Mouse (Mus musculus) heart, postnatal 0 days (tissue): ENCODE results near the gene Fmnl3. TPM values are rescaled to one million over a fixed set of nuclear protein-coding genes. Genes with fewer than 3 reads are reported as not detected.
"Not testable (repeated sequence)": the region's sequence is repeated elsewhere in the genome, so short reads cannot be mapped to it uniquely, and the experiment has no call there.

ENCODE experiments used
- ATAC-seq: fragments of 200-750 bp; cut with Nextera tagmentation; 2 replicates; pipeline ENCODE4 v1.8.0; 2017; ENCODE audit warnings: low read depth, moderate number of reproducible peaks, moderate library complexity; ENCODE audit not compliant: insufficient read depth
- DNase-seq: peaks from one replicate; pipeline ENCODE4 v3.0.0-alpha.2; 2016; ENCODE audit warnings: low spot score
- H3K27ac ChIP-seq: fragments of 300-500 bp; sonication (generic); 2 replicates; pipeline ENCODE4 v1.5.1; 2014; ENCODE audit warnings: low read depth, mild to moderate bottlenecking
- H3K27me3 ChIP-seq: fragments of 300-500 bp; sonication (generic); 2 replicates; pipeline ENCODE4 v1.6.1; 2014; ENCODE audit warnings: low read length, mixed read lengths; ENCODE audit not compliant: control insufficient read depth, insufficient read depth
- H3K36me3 ChIP-seq: fragments of 300-500 bp; sonication (generic); replicated peaks from 2 replicates; pipeline ENCODE4 v1.6.1; 2014; ENCODE audit warnings: low read length, mixed read lengths; ENCODE audit not compliant: control insufficient read depth, insufficient read depth
- H3K4me1 ChIP-seq: fragments of 300-500 bp; sonication (generic); 2 replicates; pipeline ENCODE4 v1.6.1; 2014; ENCODE audit warnings: antibody characterized with exemption; ENCODE audit not compliant: control insufficient read depth, insufficient read depth
- H3K4me2 ChIP-seq: fragments of 300-500 bp; sonication (generic); 2 replicates; pipeline ENCODE4 v1.6.1; 2014; ENCODE audit warnings: low read depth, mild to moderate bottlenecking, low read length, moderate library complexity
- H3K4me3 ChIP-seq: fragments of 300-500 bp; sonication (generic); 2 replicates; pipeline ENCODE4 v1.5.1; 2014; ENCODE audit warnings: low read depth, low read length
- H3K9ac ChIP-seq: fragments of 300-500 bp; sonication (generic); replicated peaks from 2 replicates; pipeline ENCODE4 v1.6.1; 2014; ENCODE audit warnings: low read depth, low read length, mixed read lengths
- H3K9me3 ChIP-seq: fragments of 300-500 bp; sonication (generic); replicated peaks from 2 replicates; pipeline ENCODE4 v1.6.1; 2016; ENCODE audit warnings: low read length; ENCODE audit not compliant: control insufficient read depth
- CTCF ChIP-seq: IDR thresholded peaks from 2 replicates; pipeline ENCODE4 v1.5.1; 2016; ENCODE audit warnings: antibody characterized with exemption, control low read depth, low read depth
- EP300 ChIP-seq: IDR thresholded peaks from 2 replicates; pipeline ENCODE4 v1.6.1; 2016; ENCODE audit warnings: antibody characterized with exemption, low read depth
- WGBS: fragments of 180-500 bp; shearing (Covaris S2); extraction: QIAGEN DNeasy Blood & Tissue Kit; methylation state at CpG from one replicate; pipeline ENCODE4 v1.1.7; 2014; 5-methylcytosine and 5-hydroxymethylcytosine counted together
- polyA plus RNA-seq: library from polyadenylated mRNA; unstranded; fragments of >200 nt; fragmentation: Nextera tagmentation; extraction: Ambion mirVana; gene quantifications from 2 replicates; pipeline ENCODE4 v1.2.1, GENCODE M21; 2015
- total RNA-seq: library from RNA; depleted of rRNA; stranded (reverse); fragments of >200 nt; gene quantifications from 2 replicates; pipeline ENCODE4 v1.2.3, GENCODE M21; 2014; ENCODE audit warnings: low replicate concordance

Gene Fmnl3
- total and polyA plus RNA-seq, 2 experiments from 2014 or later: 12.1 to 21.6 TPM

DNA sequence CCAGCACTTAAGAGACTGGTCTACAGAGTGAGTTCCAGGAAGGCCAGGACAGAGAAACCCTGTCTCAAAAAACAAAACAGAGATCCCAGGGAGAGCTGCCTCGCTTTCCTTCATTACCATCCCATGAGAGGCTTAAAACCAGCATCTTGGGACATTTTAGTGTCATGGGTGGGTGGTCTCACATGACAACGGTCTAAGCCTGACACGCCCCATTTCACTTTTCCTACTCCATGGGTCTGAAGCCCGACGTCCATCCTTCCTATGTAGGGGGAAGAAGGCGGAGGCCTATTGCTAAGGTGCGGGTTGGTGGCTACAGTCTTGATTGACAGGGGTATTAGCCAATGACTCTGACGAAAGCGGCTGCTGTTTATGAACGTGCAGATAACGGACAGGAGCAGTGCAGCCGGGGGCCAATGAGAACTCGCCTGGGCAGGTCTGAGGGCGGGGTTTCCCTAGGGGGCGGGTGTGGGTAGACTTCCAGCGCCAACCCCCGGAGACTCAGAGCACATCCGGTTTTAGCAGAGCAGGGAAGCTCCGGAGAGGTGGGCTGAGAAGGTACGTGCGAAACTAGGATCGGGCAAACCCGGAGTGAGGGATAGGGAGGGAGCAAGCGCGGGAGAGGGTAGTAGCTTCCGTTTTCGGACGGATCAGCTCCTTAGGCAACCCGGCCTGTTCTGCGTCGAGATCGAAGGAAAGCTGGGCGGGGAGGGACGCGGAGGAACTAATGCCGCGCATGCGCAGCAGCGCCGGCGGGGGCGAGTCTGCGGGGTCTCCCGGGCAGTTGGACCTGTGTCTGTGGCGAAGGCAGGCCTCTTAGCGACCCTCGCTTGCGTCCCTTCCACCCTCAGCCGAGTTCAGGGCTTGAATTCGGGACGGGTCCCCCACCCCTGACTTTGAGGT, 22.5 kb upstream of the Fmnl3 start, which contains the start of gene Tmbim6:
Gene Tmbim6 (plus strand): TSS at position 397 of the 900 bp plus-strand sequence.
- Histone ChIP-seq H3K9me3 (no peaks in the 10 kb centered on the region), H3K4me2 (peak within 1 kb of the TSS; percentile 84), H3K36me3 (no peaks in the 10 kb centered on the region), H3K27me3 (no peaks in the 10 kb centered on the region), H3K27ac (peak within 1 kb of the TSS; percentile 93), H3K9ac (peak within 1 kb of the TSS; percentile 94), H3K4me3 (peak within 1 kb of the TSS; percentile 83), H3K4me1 (peaks cover 30% of the 10 kb centered on the region)
- no peak for TF ChIP-seq EP300
- peak; percentile 100 for DNase-seq
- peak; percentile 98 for ATAC-seq
- WGBS: under 1% methylated on average over 51 of the region's 51 CpGs

DNA sequence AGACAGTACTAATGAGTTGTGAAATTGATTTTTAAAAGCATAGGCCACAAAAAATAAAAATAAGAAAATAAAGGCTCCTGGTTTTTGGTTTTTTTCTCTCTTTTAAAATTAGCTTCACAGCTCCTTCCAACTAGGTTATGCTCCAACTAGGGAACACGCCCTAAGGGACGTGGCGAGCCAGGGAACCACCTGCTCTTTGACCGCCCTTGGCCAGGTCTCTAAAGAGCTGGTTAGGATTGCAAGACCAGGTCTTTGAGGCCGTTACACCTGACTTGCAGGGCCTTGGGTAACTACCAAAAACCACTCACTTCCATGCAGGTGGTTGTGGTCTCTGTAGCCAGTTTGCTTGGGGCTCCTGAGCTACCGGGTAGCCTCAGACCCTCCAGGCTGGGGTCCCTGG, 21.7 kb upstream of the Fmnl3 start:
- ATAC-seq: no peak
- H3K4me1 ChIP-seq: peaks cover 27% of the 10 kb centered on the region
- DNase-seq: no peak
- TF ChIP-seq CTCF (no peak), EP300 (no peak)
- H3K27ac ChIP-seq: peak overlapping the region; percentile 68
- no peaks in the 10 kb centered on the region for H3K9me3 ChIP-seq
- H3K4me3 ChIP-seq: peak overlapping the region; percentile 83
- H3K36me3 ChIP-seq: no peaks in the 10 kb centered on the region
- peak overlapping the region; percentile 65 for H3K4me2 ChIP-seq
- WGBS: 81% methylated on average over 6 of the region's 6 CpGs
- 0 out of 2 replicates have a peak overlapping the region, but pooled peaks have one; percentile 21 for H3K9ac ChIP-seq
- H3K27me3 ChIP-seq: no peaks in the 10 kb centered on the region

DNA sequence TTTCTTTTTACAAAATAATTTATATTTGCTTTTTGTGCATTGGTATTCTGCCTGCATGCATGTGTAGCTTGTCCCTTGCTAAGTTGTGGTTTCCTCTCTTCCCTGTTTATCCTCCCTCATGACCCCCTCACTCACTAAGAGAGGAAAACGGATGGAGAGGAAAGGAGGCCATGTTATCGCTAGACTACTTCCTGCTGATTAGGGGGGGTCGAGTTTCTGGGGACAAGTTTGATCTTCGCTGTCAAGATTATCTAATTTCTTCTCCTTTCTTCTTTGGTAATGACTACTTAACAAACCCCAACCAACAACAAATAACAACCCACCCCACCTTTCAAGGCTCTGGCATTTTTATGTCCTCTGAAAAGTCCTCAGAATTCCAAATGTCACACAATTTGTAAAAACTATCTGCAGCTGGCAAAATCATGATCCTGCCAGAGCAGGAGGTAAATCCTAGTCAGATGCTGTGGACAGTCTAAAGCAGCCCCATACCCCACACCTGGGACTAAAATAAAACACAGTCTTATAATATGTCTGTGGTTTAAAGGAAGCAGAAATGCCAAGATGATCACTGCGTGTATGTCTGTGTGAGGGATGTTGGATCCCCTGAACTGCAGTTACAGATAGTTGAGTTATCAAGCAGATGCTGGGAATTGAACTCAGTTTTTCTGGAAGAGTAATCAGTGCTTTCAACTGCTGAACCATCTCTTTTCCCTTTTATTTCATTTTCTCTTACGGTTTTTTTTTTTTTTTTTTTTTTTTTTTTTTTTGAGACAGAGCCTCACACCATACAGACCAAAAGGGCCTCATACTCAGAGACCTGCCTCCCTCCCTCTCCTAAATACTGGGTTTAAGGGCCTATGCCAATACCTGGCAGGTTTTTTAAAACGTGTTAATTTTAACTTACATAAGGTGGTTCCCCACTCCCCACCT, 20.5 kb upstream of the Fmnl3 start:
- no peak overlapping the region for H3K9ac ChIP-seq
- no peaks in the 10 kb centered on the region for H3K36me3 ChIP-seq
- no peak overlapping the region for H3K27ac ChIP-seq
- H3K9me3 ChIP-seq: no peaks in the 10 kb centered on the region
- no peak overlapping the region for H3K4me2 ChIP-seq
- no peak overlapping the region for H3K4me3 ChIP-seq
- peaks cover 16% of the 10 kb centered on the region for H3K4me1 ChIP-seq
- DNase-seq (no peak), ATAC-seq (no peak)
- no peak for TF ChIP-seq CTCF
- TF ChIP-seq EP300: no peak
- 44% methylated on average over 7 of the region's 7 CpGs for WGBS
- no peaks in the 10 kb centered on the region for H3K27me3 ChIP-seq

DNA sequence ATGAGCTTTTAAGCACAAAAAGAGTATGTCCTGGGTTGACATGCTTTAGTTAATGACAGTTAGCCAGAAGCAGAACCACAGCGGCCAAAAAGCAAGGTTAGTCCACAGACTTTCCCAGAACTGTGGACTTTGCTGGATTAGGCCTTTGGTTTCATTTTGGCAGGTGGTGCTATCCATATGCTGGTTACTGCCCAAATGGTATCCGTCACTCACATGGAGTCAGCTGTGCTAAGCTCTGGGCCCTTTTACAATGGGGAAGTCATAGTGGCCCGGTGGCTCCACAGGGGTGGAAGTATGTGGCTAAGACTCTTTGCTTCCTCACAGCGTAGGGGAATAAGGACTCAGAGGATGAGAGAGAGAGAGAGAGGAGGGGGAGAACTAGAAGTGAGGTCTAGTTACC, 17.7 kb upstream of the Fmnl3 start:
- TF ChIP-seq EP300 (no peak), CTCF (no peak)
- ATAC-seq: no peak

DNA sequence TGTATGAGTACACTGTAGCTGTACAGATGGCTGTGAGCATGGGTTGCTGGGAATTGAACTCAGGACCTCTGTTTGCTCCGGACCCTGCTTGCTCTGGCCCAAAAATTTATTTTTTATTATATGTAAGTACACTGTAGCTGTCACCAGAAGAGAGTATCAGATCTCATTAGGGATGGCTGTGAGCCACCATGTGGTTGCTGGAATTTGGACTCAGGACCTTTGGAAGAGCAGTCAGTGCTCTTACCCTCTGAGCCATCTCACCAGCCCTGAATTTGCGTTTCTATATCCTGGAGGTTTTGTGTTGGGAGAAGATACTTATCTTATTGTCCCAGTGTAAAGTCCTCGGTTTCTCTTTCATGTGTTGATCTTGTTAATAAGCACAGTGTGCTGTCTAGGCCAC, 16.5 kb upstream of the Fmnl3 start:
- Histone ChIP-seq H3K9me3 (no peaks in the 10 kb centered on the region), H3K27me3 (no peaks in the 10 kb centered on the region)
- no peak for DNase-seq

More for the DNA sequence above, 17.7 kb upstream of the Fmnl3 start:
- Histone ChIP-seq H3K4me3 (no peak overlapping the region), H3K4me2 (no peak overlapping the region), H3K9me3 (no peaks in the 10 kb centered on the region), H3K4me1 (peaks cover 5% of the 10 kb centered on the region; the same call in 1 of the 2 replicates), H3K36me3 (no peaks in the 10 kb centered on the region), H3K27me3 (no peaks in the 10 kb centered on the region), H3K27ac (no peak overlapping the region), H3K9ac (no peak overlapping the region)
- 72% methylated on average over 4 of the region's 4 CpGs for WGBS
- DNase-seq: no peak

DNA sequence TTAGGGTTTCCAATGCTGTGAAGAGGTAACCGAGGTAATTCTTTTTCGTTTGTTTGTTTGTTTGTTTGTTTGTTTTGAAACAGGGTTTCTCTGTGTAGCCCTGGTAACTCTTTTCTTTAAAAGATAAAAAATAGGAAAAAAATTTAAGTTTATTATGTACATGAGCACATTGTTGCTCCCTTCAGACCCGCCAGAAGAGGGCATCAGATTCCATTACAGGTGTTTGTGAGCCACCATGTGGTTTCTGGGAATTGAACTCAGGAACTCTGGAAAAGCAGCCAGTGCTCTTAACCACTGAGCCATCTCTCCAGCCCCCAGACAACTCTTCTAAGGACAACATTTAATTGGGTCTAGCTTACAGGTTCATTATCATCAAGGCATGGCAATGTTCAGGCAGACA, 15.8 kb upstream of the Fmnl3 start:
- ATAC-seq, H3K27ac ChIP-seq, H3K4me1 ChIP-seq, H3K9me3 ChIP-seq, H3K36me3 ChIP-seq, DNase-seq, H3K9ac ChIP-seq, H3K27me3 ChIP-seq, H3K4me3 ChIP-seq, H3K4me2 ChIP-seq: not testable (repeated sequence)
- WGBS: 65% methylated on average over 3 of the region's 3 CpGs

More for the DNA sequence above, 16.5 kb upstream of the Fmnl3 start:
- ATAC-seq: no peak
- no peak for TF ChIP-seq EP300
- TF ChIP-seq CTCF: no peak
- Histone ChIP-seq H3K4me2 (no peak overlapping the region), H3K9ac (no peak overlapping the region), H3K27ac (no peak overlapping the region), H3K4me3 (no peak overlapping the region), H3K36me3 (no peaks in the 10 kb centered on the region), H3K4me1 (no peaks in the 10 kb centered on the region)
- 71% methylated on average over 3 of the region's 3 CpGs for WGBS
